Mouse (Mus musculus) kidney, postnatal 4 days (tissue): ENCODE results near the gene Hemk1.

ENCODE experiments used
- DNase-seq, 2 experiments: peaks; one replicate each; pipeline ENCODE4 v3.0.0; 2021; ENCODE audit warnings: mixed read lengths in 2 of 2

The Hemk1 gene

GRCm38 (mm10) chr9:107342201-107342709 is 4.1 kb upstream of the Hemk1 start:
- DNase-seq = no peak

GRCm38 (mm10) chr9:107340911-107341645 is 2.9 kb upstream of the Hemk1 start:
- no peak for DNase-seq

- peak; percentile 98 for DNase-seq
Observed at GRCm38 (mm10) chr9:107340267-107340859, 2.2 kb upstream of the Hemk1 start, which contains the start of gene 6430571L13Rik. 6430571L13Rik (plus strand) TSS chr9:107340602.

- DNase-seq = no peak
Observed at GRCm38 (mm10) chr9:107336386-107336785, 1.8 kb downstream of the Hemk1 start.

- peak; percentile 80 to 82 for DNase-seq
Observed at GRCm38 (mm10) chr9:107335909-107336308, 2.2 kb downstream of the Hemk1 start.

GRCm38 (mm10) chr9:107335046-107335445 is 3.1 kb downstream of the Hemk1 start:
- DNase-seq = no peak

- no peak for DNase-seq
Observed at GRCm38 (mm10) chr9:107334356-107334755, 3.8 kb downstream of the Hemk1 start.

GRCm38 (mm10) chr9:107333686-107334085 is 4.5 kb downstream of the Hemk1 start:
- DNase-seq = no peak

GRCm38 (mm10) chr9:107330791-107331190 is 7.4 kb downstream of the Hemk1 start:
- DNase-seq = no peak

GRCm38 (mm10) chr9:107327879-107328620 is 10.1 kb downstream of the Hemk1 start:
- DNase-seq = no peak

- DNase-seq = peak in 1 of 2 experiments; percentile 22
Observed at GRCm38 (mm10) chr9:107325904-107326303, 12.2 kb downstream of the Hemk1 start.

- no peak for DNase-seq
Observed at GRCm38 (mm10) chr9:107324799-107325561, 13.2 kb downstream of the Hemk1 start.

- DNase-seq = peak; percentile 30 to 39
Observed at GRCm38 (mm10) chr9:107323558-107323957, 14.6 kb downstream of the Hemk1 start.

GRCm38 (mm10) chr9:107322461-107323050 is 15.6 kb downstream of the Hemk1 start:
- DNase-seq = peak in 1 of 2 experiments; percentile 24

- DNase-seq = no peak
Observed at GRCm38 (mm10) chr9:107315791-107316190, 22.4 kb downstream of the Hemk1 start.

GRCm38 (mm10) chr9:107313926-107314325 is 24.2 kb downstream of the Hemk1 start:
- no peak for DNase-seq

GRCm38 (mm10) chr9:107312811-107313584 is 25.2 kb downstream of the Hemk1 start:
- DNase-seq = no peak

- no peak for DNase-seq
Observed at GRCm38 (mm10) chr9:107309600-107309999, 28.6 kb downstream of the Hemk1 start.

- no peak for DNase-seq
Observed at GRCm38 (mm10) chr9:107309171-107309570, 29.0 kb downstream of the Hemk1 start.

- DNase-seq = no peak
Observed at GRCm38 (mm10) chr9:107308346-107309000, 29.7 kb downstream of the Hemk1 start.

- peak; percentile 90 to 95 for DNase-seq
Observed at GRCm38 (mm10) chr9:107307886-107308285, 30.3 kb downstream of the Hemk1 start.
